Mouse (Mus musculus) ovary, postnatal 10 days (tissue): ENCODE measurements around the gene 4930550C14Rik.

Experiments
- DNase-seq: peaks from one replicate; pipeline ENCODE4 v3.0.0; 2022; ENCODE audit warnings: low spot score

4930550C14Rik gene

DNA sequence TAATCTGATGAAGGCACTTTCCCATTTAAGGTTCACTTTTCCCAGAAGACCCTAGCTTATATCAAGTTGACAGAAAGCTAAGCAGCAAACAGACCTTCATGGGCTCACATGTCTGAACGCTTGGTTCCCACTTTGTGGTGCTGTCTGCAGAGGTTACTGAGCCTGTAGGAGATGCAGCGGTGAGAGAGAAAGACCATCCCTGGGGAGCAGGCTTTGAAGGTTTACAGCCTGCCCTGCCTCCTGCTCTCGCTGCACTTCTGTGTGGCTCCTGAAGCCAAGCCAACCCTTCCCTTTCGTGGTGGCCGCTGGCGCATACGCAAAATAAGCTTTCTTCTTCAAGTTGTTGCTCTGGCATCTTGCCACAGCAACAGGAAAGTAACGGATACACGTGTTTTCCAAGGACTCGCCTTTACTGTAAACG, at the start of gene 4930550C14Rik:
Gene 4930550C14Rik, plus strand, starts transcription at position 35 of the 421 bp plus-strand sequence.
- DNase-seq: no peak

DNA sequence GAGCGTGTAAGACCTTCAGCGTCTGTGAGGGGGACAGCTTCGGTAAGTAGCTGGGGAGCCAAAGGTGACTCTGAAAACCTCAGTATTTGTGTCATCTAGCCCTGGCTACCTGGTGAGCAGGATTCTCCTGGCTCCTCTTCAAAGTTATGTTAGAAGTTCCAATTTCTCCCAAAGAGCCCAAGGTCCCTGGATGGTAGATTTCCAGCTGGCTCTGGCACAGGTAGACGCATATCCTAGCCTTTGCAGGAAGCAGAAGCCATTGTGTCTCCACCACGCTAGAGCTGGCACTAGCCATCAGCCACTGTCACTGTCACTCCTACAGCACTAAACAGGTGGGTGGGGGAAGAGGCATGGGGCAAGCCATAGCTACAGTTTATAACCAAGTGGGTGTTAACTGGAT, 49.0 kb upstream of the 4930550C14Rik start:
- DNase-seq: no peak

DNA sequence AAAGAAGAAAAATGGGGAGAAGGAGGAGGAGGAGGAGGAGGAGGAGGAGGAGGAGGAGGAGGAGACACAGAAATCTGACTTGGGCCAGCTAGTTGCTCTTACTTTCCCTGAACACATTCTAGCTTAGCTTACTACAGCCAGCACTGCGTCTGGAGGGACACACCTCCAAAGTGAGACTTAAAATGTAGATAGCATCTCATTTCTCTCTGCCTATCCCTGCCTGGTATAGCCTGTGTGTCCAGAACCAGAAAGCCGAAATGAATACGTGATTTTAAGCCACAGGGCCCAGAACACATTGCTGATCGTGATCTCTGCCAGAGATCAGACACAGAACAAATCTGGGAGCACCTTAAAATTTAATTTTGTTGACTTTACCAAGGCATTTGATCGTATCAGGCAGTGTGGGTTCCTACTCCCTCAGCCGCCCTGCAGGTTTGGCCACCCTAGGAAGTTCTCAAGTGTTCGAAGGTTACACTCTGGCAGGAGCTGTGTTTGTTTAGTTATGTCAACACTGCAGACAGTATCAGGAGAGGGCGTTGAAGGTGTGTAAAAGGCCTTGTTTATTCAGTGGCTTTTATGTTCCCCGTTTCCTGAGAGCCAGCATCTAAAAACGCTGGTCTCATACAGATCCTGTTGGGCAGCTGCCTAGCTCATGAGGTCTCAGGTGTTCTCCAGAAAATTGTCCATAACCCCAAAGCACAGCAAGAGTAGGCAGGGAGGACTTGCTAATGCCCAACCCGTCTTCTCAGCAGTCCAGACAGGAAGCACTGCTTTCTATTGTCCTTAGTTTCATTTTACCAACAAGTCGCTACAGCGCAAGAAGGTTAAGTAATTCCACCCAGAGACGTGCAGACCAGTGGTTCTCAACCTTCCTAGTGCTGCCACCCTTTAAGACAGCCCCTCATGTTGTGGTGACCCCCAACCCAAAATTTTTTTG, 45.6 kb upstream of the 4930550C14Rik start:
- DNase-seq: no peak

DNA sequence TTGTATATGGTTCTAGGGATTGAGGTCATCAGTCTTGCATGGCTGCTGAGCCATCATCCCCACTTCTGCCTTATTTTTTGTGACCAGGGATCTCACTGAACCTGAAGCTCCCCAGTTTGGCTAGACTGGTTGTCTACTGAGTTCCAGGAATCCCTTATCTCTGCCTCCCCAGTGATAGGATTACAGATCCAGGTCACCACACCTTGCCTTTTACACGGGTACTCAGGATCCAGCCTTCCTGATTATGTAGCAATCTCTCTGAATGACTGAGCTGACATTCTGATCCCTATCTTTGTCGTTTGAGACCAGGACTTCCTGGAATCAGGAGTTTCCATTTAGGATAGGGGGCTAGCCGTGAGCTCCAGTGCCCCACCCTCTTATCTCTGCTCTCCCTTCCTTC, 30.8 kb upstream of the 4930550C14Rik start:
- no peak for DNase-seq

DNA sequence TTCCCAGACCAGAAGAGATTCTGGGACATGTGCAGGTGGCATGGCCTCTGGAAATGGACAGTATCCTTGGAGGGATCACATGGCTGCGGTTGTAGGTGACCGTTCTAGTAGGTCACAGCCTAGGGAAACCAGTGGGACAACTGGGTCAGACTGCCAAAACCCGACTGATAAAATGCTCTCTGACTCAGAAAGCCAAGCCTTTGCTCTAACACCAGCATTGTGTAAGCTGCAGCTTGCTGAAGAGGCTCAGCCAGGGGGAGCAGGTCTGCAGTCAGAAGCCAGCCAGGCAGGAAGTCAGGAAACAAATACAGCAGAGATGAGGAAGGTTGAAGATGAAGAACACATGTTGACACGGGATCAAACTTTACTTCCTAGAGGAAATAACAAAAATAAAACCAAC, 26.2 kb upstream of the 4930550C14Rik start:
- no peak for DNase-seq

DNA sequence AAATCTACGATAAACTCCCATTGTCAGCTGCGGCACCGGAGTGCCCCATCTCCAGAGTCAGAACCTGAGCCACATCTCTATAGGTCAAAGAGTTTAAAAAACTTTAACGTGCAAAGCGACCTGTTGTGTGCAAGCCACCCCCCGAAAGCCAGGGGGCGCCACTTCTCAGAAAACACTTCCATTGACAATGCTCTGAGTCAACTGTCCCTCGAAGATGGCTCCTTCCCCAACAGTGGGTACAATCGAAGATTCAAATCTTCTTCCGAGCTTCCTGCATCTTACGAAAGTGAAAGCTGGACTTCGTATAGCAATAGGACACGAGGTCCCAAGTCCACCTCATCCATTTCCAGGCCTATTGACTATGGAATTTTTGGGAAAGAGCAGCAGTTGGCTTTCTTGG, 25.3 kb upstream of the 4930550C14Rik start:
- DNase-seq: no peak

DNA sequence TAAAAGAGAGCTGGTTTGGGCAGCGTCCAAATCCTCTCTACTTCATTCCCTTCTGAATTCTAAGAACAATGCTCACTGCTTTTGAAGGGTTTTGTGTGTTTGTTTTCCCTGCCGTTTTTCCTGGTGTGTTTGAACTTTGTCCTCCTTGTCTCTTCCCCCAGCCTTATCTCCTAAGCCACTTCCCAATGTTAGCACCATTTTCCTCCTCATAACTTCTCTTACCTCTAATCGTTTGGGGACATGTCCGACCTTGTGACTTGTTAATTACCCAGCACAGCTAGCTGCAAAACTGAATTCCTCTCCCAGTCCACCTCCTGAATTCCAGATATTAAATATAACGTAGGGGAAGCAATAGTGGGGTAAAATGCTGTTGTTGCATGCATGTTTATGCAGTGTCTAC, 24.5 kb upstream of the 4930550C14Rik start:
- DNase-seq: no peak

DNA sequence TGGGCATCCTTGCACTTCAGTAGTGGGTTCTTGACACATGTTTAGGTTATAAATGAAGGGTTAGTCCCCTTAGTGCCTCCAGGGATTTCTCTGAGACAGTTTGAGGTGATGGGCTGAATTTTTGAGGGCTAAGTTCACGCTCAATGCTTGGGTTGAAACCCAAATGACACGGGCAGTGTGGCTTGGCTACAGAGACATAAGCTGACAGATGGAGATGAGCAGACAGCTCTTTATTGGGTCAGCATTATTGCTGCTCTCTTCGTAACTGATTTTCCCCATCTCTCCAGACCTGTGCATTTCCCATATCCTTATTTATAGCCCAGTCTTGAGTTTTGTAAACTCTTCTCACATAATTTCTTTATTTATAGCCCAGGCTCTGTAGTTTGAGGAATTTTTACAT, 24.0 kb upstream of the 4930550C14Rik start:
- no peak for DNase-seq

DNA sequence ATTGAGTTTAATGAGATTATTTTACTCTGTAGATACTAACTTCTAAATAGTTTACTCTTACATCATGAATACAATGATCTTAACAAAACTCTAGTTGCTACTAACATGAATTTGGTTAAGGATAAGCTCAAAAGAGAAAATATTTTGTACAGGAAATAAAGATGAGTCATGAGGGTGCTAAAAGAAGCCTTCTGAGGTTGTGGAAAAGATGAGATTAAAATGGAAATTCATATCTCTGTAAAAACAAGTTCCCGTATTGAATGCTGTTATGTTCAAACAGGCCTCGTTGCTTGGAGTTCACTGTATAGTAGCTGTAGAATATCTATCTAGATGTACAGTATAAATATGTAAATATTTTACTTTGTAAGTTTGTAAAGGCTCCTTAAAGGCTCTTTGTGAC, 21.5 kb upstream of the 4930550C14Rik start:
- DNase-seq: no peak

DNA sequence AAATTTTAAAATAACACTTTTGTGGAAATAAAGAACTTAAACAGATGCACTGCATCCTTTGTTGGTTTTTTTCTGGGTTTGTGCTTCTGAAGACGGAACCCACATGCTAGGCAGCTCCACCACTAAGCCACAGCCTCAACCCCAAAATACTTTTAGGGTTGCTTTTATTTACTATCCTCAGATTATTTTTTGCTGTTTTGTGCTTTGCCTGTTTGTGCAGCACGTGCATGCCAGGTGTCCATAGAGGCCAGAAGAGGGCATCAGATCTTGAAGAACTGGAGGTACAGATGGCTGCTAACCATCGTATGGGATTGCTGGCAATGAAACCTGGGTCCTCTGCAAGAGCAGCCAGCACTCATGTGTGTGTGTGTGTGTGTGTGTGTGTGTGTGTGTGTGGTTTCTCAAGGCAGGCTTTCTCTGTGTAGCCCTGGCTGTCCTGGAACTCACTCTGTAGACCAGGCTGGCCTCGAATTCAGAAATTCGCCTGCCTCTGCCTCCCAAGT, 21.0 kb upstream of the 4930550C14Rik start:
- no peak for DNase-seq

DNA sequence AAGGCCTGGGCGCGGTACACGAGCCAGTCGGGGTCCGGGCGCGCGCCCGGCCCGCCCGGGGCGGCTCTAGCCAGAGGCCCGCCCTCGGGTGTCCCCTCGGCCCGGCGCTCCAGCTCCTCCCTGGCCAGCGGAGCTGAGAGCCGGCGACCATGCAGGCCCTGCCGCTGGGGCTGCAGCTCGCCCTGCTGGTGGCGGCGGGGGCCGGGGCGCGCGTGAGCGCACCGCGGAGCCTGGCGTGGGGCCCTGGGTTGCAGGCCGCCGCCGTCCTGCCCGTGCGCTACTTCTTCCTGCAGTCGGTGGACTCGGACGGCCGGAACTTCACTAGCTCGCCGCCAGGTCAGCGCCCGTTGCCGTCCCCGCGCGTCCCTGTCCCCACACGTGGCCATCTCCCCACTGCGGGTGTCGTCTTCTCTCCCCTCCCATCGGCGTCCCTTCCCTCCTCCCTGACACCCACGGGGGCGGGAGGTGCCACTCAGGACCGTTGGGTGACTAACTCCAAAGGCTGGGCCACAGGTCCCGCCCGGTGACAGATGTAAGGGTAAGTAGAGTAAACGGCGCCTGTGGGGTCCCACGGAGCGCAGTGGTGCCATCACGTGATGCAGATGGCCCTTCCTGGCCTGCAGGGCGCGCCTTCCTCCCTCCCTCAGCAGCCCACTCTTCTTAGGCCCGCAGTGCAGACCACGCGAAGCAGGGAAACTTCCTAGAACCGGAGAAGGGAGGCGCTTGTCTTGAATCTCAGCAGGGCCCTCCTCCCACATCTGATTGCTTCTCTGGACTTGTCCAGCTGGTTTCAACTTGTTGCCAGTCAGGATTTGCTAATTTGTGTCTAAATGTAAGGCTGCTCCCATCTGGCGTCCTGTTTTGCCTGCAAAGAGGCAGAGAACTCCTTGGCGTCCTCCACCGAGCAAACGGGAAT, 17.9 kb upstream of the 4930550C14Rik start, which contains the start of gene Kdelc2:
Gene Kdelc2, plus strand, starts transcription at position 75 of the 916 bp plus-strand sequence.
- DNase-seq: peak; percentile 75

DNA sequence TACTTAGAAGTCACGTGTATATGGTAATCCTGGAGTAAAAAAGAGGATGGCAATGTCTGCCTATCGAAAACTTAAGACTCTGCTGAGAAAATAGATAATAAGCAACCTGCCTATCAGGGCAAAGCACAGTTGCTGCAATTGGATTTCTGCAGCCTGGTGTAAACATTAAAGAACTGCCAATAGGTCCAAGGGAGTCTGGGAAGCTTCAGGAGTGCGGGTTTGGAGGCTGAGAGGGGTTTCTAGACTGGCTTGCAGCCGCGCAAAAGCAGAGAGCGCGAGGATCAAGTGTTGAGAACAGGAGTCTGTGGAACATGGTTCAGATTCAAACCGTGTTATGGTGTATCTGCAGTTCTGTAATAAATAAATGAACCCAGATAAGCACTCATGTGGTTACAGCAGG, 17.3 kb upstream of the 4930550C14Rik start:
- DNase-seq: no peak

DNA sequence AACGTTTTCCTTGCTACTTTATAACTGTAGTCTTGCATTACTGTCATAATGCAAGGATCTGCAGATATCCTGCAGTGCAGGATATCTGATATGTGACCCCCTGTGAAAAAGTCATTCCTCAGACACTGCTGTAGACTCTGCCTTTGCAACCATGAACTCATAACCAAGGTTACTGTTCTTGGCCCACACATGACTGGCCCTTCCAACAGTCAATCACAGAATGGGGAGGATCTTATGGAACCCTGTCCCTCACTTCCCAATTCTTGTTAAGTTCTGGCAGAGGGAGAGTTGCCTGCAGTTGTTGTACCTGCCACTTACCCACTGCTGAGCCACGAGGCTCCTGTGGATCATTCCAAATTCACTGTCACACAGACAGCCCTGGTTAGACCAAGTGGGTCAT, 14.7 kb upstream of the 4930550C14Rik start:
- no peak for DNase-seq

DNA sequence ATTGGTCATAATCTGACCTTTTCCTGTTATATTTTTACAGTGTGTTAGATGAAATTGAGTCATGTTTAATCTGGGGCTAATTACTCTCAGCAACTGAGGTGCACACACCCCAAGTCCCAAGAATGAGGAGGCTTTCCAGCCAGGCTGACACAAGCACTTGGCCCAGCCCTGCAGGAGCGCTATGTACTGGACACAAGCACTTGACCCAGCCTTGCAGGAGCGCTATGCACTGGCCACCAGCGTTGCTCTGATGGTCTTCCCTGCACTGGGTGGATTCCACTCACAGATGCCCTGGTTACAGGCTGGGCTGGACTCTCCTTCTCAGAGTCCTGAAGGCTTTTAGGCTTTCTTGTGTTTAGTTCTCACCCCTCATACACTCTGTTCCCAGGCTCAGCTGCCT, 13.0 kb upstream of the 4930550C14Rik start:
- no peak for DNase-seq

DNA sequence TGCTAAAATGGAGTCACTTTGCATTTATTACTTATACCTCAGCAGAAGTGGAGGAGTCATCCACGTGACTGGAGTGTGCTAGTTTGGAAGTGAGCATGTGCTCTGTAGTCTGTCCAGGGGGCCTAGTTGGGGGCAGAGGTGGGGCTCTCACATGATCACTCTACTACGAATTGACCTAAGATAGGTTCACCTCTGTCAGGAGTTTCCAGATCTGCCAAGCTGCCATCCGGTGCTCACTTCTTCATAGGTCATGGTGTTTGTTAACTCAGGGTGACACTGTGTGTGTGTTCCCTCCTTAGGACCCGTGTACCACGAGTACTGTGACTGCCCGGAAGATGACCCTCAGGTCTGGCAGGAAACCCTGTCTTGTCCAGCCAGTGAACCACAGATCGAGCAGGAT, 12.0 kb upstream of the 4930550C14Rik start:
- no peak for DNase-seq

DNA sequence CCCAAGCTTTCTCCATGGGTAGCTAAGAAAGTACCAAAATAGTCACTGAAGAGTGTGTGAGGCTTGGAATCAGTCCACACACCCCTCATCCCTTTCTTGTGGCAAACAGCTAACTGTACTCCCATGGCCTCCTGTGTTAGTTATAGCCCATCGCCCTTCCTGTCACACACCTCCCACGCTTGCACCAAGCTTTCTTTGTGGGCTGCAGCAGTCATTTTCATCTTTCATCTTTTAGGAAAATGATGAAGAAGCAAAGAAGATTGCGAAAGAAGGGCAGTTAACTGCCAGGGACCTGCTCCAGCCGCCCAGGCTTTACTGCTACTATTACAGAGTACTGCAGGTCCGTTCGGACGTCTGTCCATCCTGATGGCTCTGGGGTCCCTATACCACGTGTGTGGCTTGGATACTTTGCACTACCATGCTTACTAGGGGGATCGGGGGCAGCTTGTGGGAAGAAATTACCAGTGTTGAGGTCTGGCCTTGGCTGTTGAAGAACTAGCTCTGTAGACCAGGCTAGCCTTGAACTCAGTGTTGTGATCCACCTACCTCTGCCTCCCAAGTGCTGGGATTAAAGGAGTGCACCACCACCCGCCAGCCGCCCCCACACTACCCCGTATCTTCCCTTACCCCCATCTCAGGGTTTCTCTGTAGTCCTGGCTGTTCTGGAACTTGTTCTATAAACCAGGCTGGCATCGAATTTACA, 4.3 kb upstream of the 4930550C14Rik start:
- DNase-seq: no peak

DNA sequence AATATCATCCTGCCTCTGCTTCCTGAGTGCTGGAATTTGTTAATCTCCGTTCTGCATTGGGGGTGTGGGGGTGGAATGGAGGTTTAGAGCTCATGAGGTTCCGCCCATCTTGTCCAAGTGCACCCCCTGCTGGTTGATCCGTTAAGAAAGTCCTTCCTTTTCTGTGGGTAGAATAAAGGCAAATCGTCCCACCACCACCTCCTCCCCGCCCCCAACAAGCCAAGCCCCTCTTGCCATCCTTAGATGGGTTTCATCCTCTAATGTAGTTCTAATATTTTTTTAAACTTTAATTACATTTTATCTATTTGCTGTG, 3.8 kb upstream of the 4930550C14Rik start:
- no peak for DNase-seq

DNA sequence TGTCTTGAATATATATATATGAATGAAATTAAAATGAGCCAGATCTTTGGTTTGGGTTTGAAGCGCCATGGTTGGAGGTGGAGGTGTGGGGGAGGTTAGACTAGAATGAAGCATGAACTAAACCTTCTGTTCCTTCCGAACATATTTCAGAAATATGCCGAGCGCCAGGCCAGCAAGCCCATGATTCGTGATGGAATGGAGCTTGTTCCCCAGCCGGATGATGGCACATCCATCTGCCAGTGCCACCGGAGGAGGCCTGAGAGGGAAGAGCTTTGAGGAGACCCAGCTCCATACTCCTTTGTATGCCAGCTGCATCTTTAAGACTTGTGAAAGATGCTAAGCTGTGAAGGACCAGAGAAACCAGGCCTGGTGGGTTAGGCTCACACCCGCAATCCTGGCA, 2.6 kb upstream of the 4930550C14Rik start:
- no peak for DNase-seq

DNA sequence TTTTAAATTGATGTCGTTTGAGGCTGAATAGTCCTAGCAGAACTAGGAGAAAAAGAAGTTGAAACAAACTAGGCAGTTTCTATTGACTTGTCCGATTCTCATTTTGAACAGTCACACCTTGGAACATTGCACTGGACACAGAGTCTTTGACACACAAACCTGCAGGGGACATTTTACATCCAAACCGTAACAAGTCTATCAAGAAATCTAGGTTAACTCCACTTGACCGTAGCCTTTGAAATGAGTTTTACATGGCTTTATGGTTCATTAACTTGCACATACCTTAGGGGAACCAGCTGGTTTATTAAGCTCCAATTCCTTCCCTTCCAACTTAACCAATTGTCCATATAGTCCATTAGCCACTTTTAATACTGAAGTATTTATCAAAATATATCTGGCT, 1.4 kb upstream of the 4930550C14Rik start:
- DNase-seq: no peak

DNA sequence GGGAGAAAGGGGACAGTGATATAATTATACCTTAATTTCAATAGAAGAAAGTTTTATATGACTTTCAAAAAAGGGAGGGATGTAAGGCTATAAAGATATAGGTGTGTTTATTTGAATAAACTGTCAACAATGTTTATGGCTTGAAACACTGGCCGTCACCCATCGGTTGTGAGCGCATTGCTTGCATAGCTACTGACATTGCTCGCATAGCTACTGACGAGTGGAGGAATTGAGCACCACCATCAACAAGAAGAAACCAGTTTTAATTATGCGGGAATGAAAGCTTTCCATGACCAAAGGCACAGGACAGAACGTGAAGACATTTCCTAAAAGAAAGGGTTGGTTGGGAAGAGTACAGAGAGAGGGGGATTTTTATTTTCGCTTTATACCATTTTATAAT, 979 bp upstream of the 4930550C14Rik start:
- no peak for DNase-seq

DNA sequence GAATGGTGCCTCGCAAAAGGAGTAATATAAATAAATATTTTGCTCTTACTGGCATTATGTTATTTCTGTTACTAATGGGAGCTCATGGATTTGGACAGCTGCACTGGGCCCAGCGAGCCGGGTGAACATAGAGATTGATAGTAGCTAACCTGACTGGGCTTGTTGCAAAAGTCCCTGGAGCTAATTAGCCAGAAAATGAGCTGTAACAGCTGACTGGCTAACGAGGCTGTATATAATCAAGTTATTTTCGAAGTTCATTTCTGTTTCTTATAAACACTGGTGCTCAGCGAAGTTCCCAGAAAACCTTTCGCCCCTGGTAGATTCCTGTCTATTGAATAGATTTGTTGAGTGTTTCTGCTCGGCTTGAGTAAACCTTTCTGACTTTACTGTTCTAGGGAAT, 866 bp downstream of the 4930550C14Rik start:
- no peak for DNase-seq
